ENCODE assay signal across 11 mouse cellular contexts in genomic region chr14:73226346-73226745, GRCm38 (mm10). TPM values are rescaled to one million over a fixed set of nuclear protein-coding genes. Genes with fewer than 3 reads are reported as not detected.
DNase-seq lines count a peak whose midpoint lies in the region; ATAC-seq and TF ChIP-seq lines count a peak whose summit lies in the region.
"Had no signal": no experiment of that assay in that cellular context is flagged by ENCODE, and none has a peak within 500 bp of the region (broad histone marks: within the 10 kb centered on the region; RNA-seq: fewer than 3 reads in every experiment).

No protein-coding gene starts in this region.

- peaks cover 7% of the 10 kb centered on the region for H3K4me1 ChIP-seq in hindbrain, embryonic 13.5 days (replicated peaks)
- H3K4me1 ChIP-seq in hindbrain, embryonic 11.5 days (replicated peaks; ENCODE audit: control insufficient read depth, insufficient read depth, low read length): no peaks in the 10 kb centered on the region
- peaks cover 7% of the 10 kb centered on the region for H3K4me1 ChIP-seq in forebrain, embryonic 16.5 days (replicated peaks; ENCODE audit: control insufficient read depth, insufficient read depth, low read length)

- no peak for TF ChIP-seq CTCF in brain, embryonic 14.5 days (IDR thresholded peaks at IDR 0.05; ENCODE audit: borderline replicate concordance, extremely low read depth, insufficient read depth, insufficient read length)

- no peaks in the 10 kb centered on the region for H3K27me3 ChIP-seq in hindbrain, embryonic 13.5 days
- no peaks in the 10 kb centered on the region for H3K27me3 ChIP-seq in hindbrain, embryonic 11.5 days (ENCODE audit: control insufficient read depth, insufficient read depth, low read length)
- no peaks in the 10 kb centered on the region for H3K27me3 ChIP-seq in forebrain, embryonic 16.5 days (replicated peaks; ENCODE audit: control insufficient read depth, insufficient read depth, low read length)

- no peak for TF ChIP-seq POLR2A in brain, embryonic 14.5 days (IDR thresholded peaks at IDR 0.05; ENCODE audit: borderline replicate concordance, extremely low read depth, insufficient read depth, insufficient read length, poor library complexity, severe bottlenecking)

- H3K27ac ChIP-seq in hindbrain, embryonic 13.5 days: 0 out of 2 replicates have a peak overlapping the region, but pooled peaks have one; percentile 30
- H3K27ac ChIP-seq in hindbrain, embryonic 11.5 days (ENCODE audit: low read depth, low read length): no peak overlapping the region
- no peak overlapping the region for H3K27ac ChIP-seq in forebrain, embryonic 16.5 days (ENCODE audit: low read length)

- H3K36me3 ChIP-seq in hindbrain, embryonic 13.5 days: peaks cover 6% of the 10 kb centered on the region; the same call in 1 of the 2 replicates
- no peaks in the 10 kb centered on the region for H3K36me3 ChIP-seq in hindbrain, embryonic 11.5 days (ENCODE audit: control insufficient read depth, insufficient read depth, low read length)
- no peaks in the 10 kb centered on the region for H3K36me3 ChIP-seq in forebrain, embryonic 16.5 days (ENCODE audit: control insufficient read depth, insufficient read depth)

- H3K9ac ChIP-seq in hindbrain, embryonic 13.5 days: no peak overlapping the region
- no peak overlapping the region for H3K9ac ChIP-seq in hindbrain, embryonic 11.5 days (ENCODE audit: low read depth, low read length)
- no peak overlapping the region for H3K9ac ChIP-seq in forebrain, embryonic 16.5 days (replicated peaks; ENCODE audit: low read depth, low read length)

- peak; percentile 40; the same call in 1 of the 2 replicates for ATAC-seq in cerebellum, adult (ENCODE audit: insufficient number of reproducible peaks, low FRiP score, low TSS enrichment)
- ATAC-seq in hindbrain, embryonic 13.5 days (ENCODE audit: low FRiP score): no peak
- no peak for ATAC-seq in hindbrain, embryonic 11.5 days (ENCODE audit: low FRiP score)
- ATAC-seq in forebrain, embryonic 16.5 days: peak; percentile 52; the same call in 1 of the 2 replicates
- no peak for ATAC-seq in megakaryocyte, adult 5-6 weeks (ENCODE audit: poor library complexity, severe bottlenecking)

- no peak for DNase-seq in cerebellum, adult 11 months
- DNase-seq in hindbrain, embryonic 11.5 days (ENCODE audit: low spot score): no peak
- peak; percentile 78 for DNase-seq in brain, embryonic 14.5 days (ENCODE audit: low read depth)
- DNase-seq in c-Kit-positive CD71-positive TER-119-positive erythroid progenitor cells, embryonic 14.5 days (ENCODE audit: low spot score): no peak
- DNase-seq: kidney, postnatal 14 days; lung, adult 2 months; thymus, adult 2 months had no signal

- no peaks in the 10 kb centered on the region for H3K9me3 ChIP-seq in hindbrain, embryonic 13.5 days
- no peaks in the 10 kb centered on the region for H3K9me3 ChIP-seq in hindbrain, embryonic 11.5 days (ENCODE audit: control insufficient read depth, low read length)
- no peaks in the 10 kb centered on the region for H3K9me3 ChIP-seq in forebrain, embryonic 16.5 days (ENCODE audit: control insufficient read depth, low read length)

- 62% methylated on average over 3 of the region's 3 CpGs for WGBS in hindbrain, embryonic 13.5 days
- WGBS in hindbrain, embryonic 11.5 days: 93% methylated on average over 3 of the region's 3 CpGs
- WGBS in forebrain, embryonic 16.5 days: 34% methylated on average over 3 of the region's 3 CpGs

- no peak overlapping the region for H3K4me2 ChIP-seq in hindbrain, embryonic 13.5 days
- no peak overlapping the region for H3K4me2 ChIP-seq in hindbrain, embryonic 11.5 days (replicated peaks; ENCODE audit: low read depth, low read length)
- no peak overlapping the region for H3K4me2 ChIP-seq in forebrain, embryonic 16.5 days (ENCODE audit: low read length)

- no peak overlapping the region for H3K4me3 ChIP-seq in hindbrain, embryonic 13.5 days
- no peak overlapping the region for H3K4me3 ChIP-seq in hindbrain, embryonic 11.5 days (ENCODE audit: low read depth, low read length)
- no peak overlapping the region for H3K4me3 ChIP-seq in forebrain, embryonic 16.5 days (replicated peaks; ENCODE audit: low read length)

RNA-seq across cellular contexts. Expression of gene Lpar6, which starts 11.3 kb away (rescaled TPM):
- 6.8 and 7.0 TPM in 2 replicates for polyA plus RNA-seq in hindbrain, embryonic 13.5 days (2015; fragmentation: Nextera tagmentation; extraction: Ambion mirVana)
- 15.6 and 19.3 TPM in 2 replicates for polyA plus RNA-seq in hindbrain, embryonic 11.5 days (2014; fragmentation: Nextera tagmentation; extraction: Ambion mirVana)
- 3.6 and 4.2 TPM in 2 replicates for polyA plus RNA-seq in brain, embryonic 14.5 days (2012; rRNA removed)
- 3.9 and 5.0 TPM in 2 replicates for polyA plus RNA-seq in forebrain, embryonic 16.5 days (2015; fragmentation: Nextera tagmentation; extraction: Ambion mirVana)
- total RNA-seq in megakaryocyte, adult 5-6 weeks (2015): 31.5 and 34.3 TPM in 2 replicates
- total RNA-seq in megakaryocyte, adult 5-6 weeks (2017): 28.0 and 29.7 TPM in 2 replicates

Comparison
In these comparisons a context has a peak if more than half of its experiments do, and no peak if none do; other contexts are left out.
1. ATAC-seq: peak in cerebellum, adult (single experiment) and forebrain, embryonic 16.5 days (single experiment); none in hindbrain, embryonic 13.5 days (single experiment), hindbrain, embryonic 11.5 days (single experiment) and megakaryocyte, adult 5-6 weeks (single experiment).